Mouse (Mus musculus) brain, embryonic 14.5 days (tissue): ENCODE results near the gene Zdhhc1.

Source experiments
- CTCF ChIP-seq: fragments of 200-500 bp; IDR thresholded peaks from 2 replicates; pipeline ENCODE4 v1.5.1; 2012; ENCODE audit warnings: inconsistent platforms, mild to moderate bottlenecking, moderate library complexity, borderline replicate concordance; ENCODE audit not compliant: insufficient read depth, insufficient read length; ENCODE audit errors: extremely low read depth
- POLR2A ChIP-seq: fragments of 200-500 bp; IDR thresholded peaks from 2 replicates; pipeline ENCODE4 v1.6.1; 2012; ENCODE audit warnings: mild to moderate bottlenecking, inconsistent platforms, borderline replicate concordance; ENCODE audit not compliant: poor library complexity, insufficient read depth, insufficient read length, severe bottlenecking; ENCODE audit errors: extremely low read depth

- TF ChIP-seq CTCF (no peak), POLR2A (no peak)
Observed at GRCm38 (mm10) chr8:105451903-105452603, 44.6 kb downstream of the Zdhhc1 start.
